Mouse (Mus musculus) layer of hippocampus, adult 9-11 months (tissue): ENCODE measurements around the gene Hip1.

ENCODE experiments used
- DNase-seq: peaks from one replicate; pipeline ENCODE4 v3.0.0; 2022

Gene Hip1

DNA sequence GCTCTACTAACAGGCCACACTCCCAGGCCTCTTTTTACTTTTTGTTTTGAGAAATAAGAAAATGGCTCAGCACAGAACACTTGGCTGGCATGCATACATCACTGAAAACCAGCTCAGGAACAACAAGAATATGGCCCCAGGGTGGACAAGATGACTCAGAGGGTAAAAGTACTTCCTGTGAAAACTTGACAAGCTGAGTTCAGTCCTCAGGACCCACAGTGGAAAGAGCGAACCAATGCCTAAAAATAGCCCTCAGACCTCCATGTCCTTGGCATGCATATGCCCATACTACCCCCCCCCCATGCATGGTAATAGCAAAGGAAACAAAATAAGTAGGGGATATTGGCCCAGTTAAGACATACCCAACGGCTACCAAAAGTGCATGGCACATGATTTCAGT, 15.0 kb downstream of the Hip1 start:
- no peak for DNase-seq

DNA sequence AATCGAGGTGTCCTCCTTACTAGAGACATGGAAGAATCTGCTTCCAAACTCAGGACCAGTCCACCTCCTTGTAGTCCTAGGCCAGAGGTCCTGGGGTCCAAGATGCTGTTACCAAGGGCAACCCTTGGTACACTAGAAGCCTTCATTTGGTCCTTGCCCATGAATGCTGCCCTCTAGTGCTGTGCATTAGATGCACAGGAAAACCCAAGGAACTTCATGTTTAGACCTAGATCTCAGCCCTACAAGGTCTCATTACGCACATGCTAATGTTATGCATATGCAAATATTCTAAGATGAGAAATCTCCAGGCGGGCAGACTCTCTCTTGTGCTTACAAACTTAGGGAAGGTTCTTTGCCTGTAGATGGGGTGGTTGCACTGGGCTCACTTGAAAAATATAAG, 15.6 kb downstream of the Hip1 start:
- DNase-seq, result no peak

DNA sequence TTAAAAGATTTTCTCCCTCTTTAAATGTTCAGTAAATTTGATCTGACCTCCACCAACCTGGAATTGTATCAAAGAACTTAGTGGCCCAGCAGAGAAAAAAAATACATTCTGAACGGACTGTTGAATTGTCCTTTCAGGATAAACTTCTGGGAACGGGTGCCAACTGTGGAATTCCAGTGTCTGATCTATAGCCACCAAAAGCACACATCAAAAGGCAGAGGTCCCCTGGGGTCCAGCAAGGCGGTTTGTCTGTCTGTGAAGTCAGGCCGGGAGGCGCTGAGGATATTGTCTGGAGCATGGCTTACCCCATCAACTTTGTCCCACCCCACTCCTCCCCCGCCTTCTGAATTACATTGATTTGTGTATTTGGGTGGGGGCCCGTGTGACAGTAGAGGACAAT, 16.9 kb downstream of the Hip1 start:
- DNase-seq, result no peak

DNA sequence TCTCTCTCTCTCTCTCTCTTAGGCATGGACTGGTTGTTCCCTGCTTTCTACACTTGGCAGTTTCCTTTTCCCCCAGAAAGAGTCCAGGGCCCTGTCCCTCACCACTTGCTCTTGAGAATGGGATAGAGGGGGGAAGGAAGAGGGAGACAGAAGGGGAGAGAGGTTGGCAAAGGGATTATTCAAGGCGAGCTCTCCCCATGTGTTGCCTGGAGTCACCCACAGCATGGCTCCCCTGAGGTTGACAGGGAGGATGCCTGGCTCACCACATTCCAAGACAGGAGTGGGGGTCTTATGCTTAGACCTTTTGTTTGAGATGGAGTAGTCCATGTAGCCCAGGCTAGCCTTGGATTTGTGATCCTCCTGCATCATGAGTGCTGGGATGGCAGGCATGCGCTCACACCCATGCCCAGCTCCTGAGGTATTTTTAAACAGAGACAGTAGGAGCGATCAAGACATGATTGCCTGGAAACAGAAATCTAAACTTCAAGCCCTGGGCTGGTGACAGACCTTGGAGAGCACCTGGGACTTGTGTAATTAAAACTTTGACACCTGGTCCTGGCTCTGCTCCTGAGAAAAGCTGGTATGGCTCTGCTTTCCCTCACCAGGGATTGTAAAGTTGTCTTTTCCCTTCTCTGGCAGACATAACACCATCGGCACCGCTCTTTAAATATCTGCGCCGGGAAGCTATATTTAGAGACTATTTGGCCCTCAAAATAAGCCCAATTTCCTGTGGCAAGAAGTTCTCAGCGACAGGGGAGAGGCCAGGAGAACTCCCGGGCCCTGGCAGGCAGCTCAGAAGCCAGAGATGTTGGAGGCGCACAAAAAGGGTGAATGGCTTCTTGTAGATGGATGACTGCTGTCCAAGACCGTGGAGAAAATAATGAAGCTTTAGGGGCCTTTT, 20.0 kb downstream of the Hip1 start:
- no peak for DNase-seq

DNA sequence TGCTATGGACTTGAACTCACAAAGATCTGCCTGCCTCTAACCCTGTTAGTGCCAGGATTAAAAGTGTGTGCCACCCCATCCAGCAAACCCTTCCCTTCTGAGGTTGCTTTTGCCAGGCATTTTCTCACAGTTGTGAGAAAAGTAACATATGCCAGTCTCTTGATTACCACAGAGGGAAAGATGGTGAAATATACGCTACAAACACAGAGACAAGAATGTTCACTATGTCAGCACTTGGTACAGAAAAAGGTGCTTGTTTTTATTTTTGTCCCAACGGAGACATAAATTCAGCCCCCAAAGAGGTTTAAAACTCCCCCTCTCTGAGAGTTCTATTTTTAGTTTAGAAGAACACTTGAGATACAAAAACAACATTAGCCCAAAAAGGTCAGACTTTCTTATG, 20.8 kb downstream of the Hip1 start:
- no peak for DNase-seq

DNA sequence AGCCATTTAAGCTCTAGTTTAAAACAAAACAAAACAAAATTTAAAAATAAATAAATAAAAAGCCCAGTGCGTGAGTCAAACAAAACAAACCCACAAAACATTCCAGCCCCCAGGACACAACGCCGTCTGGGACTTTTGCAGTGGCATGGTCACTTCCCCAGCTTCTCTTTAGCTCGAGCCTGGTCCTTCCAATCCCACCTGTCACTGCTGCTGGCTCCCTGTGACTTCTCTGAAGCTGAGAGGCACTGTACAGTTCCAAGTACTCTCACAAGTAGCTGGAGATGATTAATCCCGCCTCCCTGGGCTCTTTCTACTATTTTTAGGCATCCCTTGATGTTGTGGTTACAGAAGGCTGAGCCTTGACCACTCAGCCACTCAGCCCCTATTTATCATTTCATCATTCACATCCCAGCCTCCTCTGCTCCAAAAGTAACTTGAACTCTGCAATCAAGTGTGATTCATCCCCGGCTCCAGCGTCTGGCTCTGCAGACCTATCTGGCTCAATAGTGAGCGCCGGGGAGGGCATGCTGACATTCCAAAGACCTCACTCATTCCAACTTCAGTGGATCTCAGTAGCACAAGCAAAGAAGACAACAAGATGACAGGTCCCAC, 22.7 kb downstream of the Hip1 start:
- no peak for DNase-seq

DNA sequence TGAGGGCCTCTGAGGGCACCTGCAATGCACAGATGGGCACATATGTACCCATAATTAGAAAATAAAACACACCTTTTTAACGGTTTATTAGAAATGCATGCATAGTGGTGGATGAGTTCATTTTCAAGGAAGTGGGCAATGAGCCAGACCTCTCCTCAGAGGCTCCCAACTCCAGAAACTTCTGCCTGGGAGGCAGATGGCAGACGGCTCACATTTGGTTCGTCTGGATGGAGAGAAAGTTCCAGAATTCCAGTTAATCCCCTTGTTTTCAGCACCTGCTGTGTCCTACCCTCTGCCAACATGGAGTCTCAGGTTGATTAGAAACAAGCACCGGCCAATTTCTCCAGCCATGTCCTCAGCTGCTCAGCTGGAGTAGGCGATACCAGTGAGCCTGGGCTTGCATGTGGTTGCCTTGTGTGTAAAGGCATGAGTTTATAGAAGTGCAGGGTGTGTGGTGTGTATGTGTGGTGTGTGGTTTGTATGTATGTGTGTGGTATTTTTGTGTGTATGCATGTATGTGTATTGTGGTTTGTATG, 27.5 kb downstream of the Hip1 start:
- DNase-seq, result peak; percentile 37

DNA sequence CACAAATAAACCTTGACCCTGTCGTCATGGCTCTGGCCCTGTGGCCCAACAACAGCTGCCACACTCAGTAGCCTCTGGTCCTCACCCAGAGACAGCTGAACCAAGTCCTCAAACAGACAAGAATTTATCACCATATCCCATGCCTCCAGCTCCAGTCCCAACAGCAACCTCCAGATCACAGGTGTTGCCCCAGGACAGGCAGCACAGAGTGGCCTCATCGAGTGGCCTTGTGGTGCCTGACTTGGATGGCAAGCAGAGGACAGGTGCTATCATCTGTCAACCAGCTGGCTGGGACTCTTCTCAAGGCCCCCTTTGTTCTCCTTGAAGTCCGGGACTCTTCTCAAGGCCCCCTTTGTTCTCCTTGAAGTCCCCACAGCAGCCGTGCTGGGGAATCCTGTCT, 31.8 kb downstream of the Hip1 start:
- DNase-seq, result no peak

DNA sequence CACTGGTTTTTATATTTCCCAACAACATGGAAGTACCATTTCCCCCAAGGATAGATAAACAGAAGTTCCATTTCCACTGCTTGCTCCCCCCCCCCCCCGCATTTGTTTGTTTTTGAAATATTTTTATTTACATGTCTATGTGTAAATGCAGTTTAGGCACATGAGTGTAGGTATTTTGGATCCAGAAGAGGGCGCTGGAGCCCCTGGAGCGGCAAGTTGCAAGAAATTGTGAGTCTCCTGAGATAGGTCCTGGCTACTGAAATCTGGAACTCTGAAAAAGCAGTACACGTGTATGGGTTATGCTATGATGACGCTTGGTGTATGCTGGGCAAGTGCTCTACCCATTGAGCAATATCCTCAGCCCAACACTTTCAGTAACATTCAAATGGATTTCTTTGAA, 33.8 kb downstream of the Hip1 start:
- no peak for DNase-seq

DNA sequence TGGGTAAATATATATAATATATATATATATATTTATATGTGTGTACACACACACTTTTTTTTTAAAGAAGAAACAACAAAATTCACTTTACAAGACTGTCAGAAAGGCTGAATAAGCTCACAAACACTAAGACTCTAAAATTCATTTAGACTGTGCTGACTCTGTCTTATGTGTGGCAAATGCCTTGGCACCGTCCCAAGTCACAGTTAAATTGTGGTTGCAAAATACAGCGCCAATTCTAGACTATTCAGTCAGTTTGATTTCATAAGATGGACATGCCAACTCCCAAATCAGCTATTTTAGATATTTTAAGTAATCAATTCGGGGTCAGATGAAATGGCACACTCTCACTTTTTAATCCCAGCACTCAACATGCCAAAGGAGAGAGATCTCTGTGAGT, 36.6 kb downstream of the Hip1 start:
- no peak for DNase-seq

DNA sequence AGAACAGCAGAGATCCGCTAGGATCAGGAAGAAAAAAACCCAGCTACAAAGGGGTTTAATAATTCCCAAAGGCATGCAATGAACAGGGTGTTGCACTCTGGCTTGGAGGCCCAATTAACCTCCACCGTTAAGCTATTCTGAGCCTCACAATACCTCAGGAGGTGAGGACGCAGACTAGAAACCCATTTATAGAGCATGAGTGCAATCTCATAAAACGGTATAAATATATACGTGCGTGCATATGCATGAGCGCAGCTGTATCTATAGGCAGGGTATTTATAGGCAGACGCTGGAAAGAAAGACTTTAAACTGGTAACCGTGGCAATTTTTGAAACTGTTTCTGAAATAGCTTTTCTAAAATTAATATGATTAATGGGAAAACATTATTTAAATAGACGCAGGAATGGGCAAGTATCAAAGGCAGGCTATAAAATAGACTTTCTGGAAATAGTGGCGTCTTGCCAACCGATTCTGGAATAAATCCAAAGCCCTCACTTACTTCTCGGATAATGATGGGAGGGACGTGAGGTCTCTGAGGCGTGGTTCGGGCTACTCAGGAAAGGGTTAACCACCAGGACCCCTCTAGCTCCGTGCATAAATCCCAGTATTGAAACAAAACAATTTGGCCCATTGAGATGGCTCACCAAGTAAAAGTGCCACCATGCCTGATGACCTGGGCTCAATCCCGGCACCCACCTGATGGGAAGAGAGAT, 37.2 kb downstream of the Hip1 start:
- no peak for DNase-seq

DNA sequence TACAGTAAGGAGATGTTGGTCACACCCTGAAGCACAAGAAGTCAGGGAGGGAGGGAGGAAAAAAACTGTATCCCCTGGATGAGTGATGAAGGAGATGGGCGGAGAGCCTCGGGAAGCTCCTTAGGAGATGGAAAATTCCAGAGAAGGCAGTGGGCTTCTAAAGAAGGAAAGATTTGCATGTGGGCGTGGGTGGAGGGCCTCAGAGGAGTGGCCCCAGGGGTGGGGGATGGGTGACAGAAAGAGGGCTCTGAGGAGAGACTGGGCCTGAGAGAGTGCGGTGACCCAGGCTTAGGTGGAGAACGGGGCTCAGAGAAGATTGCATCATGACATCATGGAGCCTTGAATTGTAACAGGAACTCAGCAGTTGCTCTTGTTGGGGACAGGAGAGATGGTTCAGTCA, 39.5 kb downstream of the Hip1 start:
- no peak for DNase-seq

DNA sequence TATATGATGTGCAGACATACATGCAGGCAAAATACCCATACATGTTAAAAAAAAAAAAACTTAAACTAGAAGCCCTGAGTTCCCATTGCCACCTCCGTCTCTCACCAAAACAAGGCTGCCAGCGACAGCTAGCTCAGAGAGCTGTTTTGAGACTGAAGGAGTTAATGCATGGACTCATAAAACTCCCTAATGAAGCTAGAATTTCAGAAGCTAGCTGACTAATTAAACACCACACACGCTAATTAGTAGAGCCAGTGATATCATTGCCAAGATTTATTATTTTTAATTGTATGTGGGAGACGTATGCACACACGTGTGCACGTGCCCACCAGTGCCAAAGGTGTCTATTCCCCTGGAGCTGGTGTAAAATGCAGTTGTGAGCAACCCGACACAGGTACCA, 42.0 kb downstream of the Hip1 start:
- no peak for DNase-seq

DNA sequence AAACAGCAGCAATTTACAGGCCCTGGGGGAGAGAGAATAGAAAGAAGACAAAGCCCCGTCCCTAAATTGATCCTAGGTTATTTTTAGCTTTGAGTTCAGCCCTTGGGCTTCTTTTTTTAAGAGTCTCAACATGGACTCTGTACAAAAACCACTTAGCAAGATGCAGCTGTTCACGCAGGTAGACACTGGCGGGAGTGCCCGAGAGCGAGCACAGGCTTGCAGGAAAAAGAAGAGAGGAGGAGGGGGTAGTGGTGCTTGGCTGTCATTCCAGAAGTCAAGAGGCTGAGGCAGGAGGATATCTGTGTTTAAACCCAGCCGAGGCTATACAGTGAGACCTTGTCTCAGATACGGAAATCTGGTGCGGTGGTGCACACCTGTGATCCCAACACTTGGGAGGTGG, 42.9 kb downstream of the Hip1 start:
- DNase-seq, result no peak

DNA sequence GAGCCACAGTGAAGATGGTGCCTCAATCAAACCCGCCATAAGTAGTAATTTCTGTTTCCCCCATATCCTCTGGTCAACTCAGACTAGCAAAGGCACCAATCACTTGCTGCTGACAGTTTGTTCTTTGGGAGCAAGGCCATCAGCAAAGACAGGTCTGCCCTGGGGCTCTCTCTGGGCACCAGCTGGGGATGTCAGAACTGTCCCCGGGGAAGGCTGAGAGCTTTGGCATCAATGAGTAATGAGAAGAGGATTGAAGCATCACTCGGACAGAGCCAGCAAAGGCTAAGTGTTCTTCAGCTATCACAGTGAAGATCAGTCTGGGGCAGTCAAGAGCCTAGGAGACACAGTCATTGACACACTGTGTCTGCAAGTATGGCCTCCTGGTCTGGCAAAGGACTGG, 46.0 kb downstream of the Hip1 start:
- DNase-seq, result no peak

DNA sequence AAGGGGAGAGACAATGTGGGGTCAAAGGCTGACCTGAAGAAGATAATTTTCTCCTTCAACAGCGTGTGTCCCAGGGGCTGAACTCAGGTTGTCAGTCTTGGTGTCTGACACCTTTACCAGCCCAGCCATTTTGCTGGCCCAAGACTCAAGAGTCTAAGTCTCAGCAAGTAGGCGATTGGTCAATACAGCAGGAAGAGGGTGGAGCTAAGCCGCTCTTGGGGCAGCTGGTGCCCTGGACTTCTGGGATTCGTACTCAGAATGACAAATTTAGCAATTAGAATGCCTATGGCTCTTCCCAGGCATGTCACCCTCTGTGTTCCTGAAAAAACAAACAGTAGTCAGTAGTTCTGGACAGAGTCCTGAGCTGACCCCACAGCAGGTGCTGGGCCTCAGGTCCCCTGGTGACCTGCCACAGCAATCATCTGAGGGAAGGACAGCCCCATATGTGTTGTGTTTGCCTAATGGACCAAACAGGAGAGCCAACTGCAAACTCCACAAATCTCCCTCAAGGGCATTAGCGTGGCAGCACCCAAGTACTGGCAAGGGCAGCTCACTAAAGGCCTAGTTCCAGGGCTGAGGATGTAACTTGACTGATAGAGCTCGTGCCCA, 47.5 kb downstream of the Hip1 start:
- DNase-seq, result no peak

DNA sequence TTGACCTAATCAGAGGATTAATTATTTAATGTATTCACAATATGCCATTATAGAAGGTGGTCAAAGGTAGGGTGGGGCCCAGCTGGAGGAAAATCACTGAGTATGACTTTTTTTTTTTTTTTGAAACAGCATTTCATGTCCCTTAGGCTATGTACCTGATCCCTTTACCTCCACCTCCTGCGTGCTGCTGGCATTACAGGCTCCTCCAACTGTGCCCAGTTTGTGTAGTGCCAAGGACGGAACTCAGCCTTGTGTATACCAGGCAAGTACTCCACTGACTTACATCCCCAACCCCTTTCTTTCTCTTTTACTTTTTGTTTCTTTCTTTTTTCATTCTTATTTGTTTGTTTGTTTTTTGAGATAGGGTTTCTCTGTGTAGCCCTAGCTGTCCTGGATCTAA, 48.4 kb downstream of the Hip1 start:
- DNase-seq, result no peak

DNA sequence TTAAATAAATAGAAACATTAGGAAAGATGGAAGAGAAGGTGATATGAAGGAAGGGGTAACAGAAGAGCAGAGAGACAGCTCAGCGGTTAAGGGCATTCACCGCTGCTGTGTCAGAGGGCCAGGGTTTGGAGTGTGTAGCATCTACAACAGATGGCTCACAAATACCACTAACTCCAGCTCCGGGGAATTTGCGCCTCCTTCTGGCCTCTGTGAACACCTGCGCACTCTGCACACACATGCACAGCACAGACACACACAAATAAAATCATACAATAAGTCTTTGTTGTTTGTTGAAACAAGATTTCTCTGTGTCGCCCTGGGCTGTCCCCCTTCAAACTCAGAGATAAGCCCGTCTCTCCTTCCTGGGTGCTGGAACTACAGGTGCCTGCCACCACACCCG, 49.4 kb downstream of the Hip1 start:
- no peak for DNase-seq

DNA sequence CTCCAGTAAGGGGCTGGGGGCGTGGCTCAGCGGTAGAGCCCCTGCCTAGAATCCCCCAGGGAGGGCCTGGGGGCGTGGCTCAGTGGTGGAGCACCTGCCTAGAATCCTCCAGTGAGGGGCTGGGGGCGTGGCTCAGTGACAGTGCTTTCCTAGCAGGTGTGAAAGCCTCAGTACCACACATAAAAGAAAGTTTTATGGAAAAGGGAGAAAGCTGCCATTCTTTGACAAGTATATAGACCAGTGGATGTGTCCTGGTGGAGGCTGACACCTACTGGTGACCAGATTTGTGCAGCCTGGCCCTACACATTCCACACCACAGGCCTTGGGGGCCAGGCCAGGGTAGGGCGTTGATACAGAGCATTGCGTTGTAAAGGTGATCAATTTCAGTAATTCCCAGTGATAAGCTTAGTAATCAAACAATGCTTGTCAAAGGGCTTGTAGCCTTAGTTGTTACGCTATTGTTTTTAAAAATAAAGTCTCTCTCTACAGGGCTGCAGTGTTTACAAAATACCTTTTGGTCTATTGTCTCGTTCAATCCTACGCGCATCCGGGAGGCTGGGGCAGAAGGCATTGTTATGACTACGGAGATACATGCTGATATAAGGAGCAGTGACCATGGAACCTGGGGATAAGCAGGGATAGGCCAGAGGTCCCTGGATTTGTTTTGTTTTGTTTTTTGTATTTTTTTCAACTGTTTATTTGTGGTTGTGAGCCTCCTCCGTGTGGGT, 50.6 kb downstream of the Hip1 start:
- DNase-seq, result peak; percentile 29

DNA sequence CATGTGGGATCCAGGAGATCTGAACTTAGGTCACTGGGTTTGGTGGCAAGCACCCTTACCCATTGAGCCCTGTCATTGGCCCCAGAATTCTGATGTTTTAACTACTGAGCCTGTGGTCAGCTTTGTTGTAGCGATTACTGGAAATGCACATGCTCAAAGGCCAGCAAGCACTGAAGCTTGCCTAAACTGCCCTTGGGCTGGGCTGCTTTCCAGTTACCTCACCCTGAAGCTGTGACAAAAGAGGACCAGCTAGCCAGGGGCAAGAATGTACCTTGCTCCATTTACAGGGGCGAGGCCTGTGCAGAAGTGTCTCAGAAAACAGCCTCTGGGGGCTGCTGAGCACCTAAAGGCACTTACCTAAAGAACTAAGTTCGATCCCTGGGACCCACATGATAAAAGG, 51.8 kb downstream of the Hip1 start:
- no peak for DNase-seq

DNA sequence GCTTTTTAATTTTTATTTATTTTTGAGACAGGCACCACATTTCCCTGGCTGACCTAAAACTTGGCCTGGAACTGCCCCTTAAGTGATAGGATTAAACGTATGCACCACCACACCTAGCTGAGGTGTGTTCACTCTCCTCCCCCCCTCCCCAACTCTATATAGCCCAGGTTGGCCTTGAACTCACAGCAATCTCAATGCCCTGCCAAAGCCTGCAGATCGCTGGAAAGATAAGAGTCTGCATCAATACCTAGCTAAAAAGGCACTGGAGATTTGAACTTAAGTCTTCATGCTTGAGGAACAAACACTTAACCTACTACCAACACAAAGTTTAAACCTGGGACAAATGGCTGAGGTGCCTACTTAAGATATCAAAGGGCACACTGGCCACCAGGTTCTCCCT, 52.8 kb downstream of the Hip1 start:
- no peak for DNase-seq

DNA sequence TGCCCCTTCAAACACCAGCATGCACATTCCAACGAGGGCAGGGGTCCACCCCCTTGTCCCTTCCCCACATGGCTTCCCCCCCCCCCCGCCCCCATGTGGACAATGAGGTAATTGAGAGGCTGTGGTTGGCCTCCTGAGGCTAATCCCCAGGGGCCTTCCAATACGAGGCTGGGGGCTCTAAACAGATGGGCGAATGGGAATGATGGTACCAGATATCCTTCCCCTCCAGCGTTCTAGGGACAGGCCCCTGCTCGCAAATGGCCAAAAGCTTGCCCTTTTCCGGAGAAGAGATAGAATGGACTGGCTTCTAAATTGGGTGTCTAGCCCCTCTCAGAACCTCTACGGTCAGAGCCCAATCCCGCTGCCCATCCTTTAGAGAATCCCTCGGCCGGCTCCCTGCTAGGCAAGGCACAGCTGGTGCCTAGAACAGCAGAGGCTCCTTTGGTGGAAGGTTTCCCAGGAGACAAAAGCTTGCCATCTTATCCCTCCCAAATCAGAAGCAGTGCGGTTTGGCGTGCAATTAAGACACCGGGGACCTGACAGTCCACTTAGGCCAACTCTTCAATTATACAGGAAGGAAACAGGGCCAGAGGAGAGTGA, 55.1 kb downstream of the Hip1 start:
- no peak for DNase-seq
